Mouse (Mus musculus): ENCODE data around the gene Apobr.

GRCm38 (mm10) chr7:126583251-126583709 lies 1.5 kb upstream of the Apobr start:
- TF ChIP-seq CTCF (IDR thresholded peaks at IDR 0.05; ENCODE audit: low read depth) (no peak), EP300 (IDR thresholded peaks at IDR 0.05; ENCODE audit: low read depth) (peak; percentile 68; the same call in 1 of the 2 replicates)
